Mouse (Mus musculus) heart, adult 18-20 months (tissue): ENCODE measurements around the gene Lbh. TPM values are rescaled to one million over a fixed set of nuclear protein-coding genes. Genes with fewer than 3 reads are reported as not detected.

Experiments
- DNase-seq, 2 experiments: peaks; one replicate each; pipeline ENCODE4 v3.0.0; 2021 to 2022; ENCODE audit warnings: mixed read lengths in 1 of 2
- total RNA-seq, 2 experiments: library from RNA; stranded (reverse); gene quantifications; 2 replicates each; pipeline ENCODE4 v1.2.3; 2021

The Lbh gene
- total RNA-seq, 2 experiments from 2014 or later = 432 to 483 TPM

- no peak for DNase-seq
Observed at GRCm38 (mm10) chr17:72911283-72911682, 6.8 kb upstream of the Lbh start.

GRCm38 (mm10) chr17:72911751-72912150 lies 6.4 kb upstream of the Lbh start:
- peak in 1 of 2 experiments; percentile 32 for DNase-seq

GRCm38 (mm10) chr17:72914082-72914481 lies 4.0 kb upstream of the Lbh start:
- DNase-seq = no peak

- peak; percentile 77 to 80 for DNase-seq
Observed at GRCm38 (mm10) chr17:72917241-72918030, 669 bp upstream of the Lbh start.

- peak; percentile 74 to 78 for DNase-seq
Observed at GRCm38 (mm10) chr17:72918571-72919541, 751 bp downstream of the Lbh start.

GRCm38 (mm10) chr17:72919641-72920040 lies 1.5 kb downstream of the Lbh start:
- no peak for DNase-seq

GRCm38 (mm10) chr17:72920430-72920829 lies 2.3 kb downstream of the Lbh start:
- peak in 1 of 2 experiments; percentile 43 for DNase-seq

GRCm38 (mm10) chr17:72920971-72921370 lies 2.9 kb downstream of the Lbh start:
- DNase-seq = peak in 1 of 2 experiments; percentile 30

GRCm38 (mm10) chr17:72922206-72922605 lies 4.1 kb downstream of the Lbh start:
- DNase-seq = no peak

GRCm38 (mm10) chr17:72923283-72923682 lies 5.2 kb downstream of the Lbh start:
- peak in 1 of 2 experiments; percentile 38 for DNase-seq

GRCm38 (mm10) chr17:72924295-72924694 lies 6.2 kb downstream of the Lbh start:
- peak in 1 of 2 experiments; percentile 20 for DNase-seq

GRCm38 (mm10) chr17:72925111-72925510 lies 7.0 kb downstream of the Lbh start:
- DNase-seq = peak; percentile 54 to 60

- peak; percentile 75 to 78 for DNase-seq
Observed at GRCm38 (mm10) chr17:72925804-72926617, 7.9 kb downstream of the Lbh start.

- no peak for DNase-seq
Observed at GRCm38 (mm10) chr17:72926994-72927393, 8.9 kb downstream of the Lbh start.

GRCm38 (mm10) chr17:72933116-72933515 lies 15.0 kb downstream of the Lbh start:
- no peak for DNase-seq

GRCm38 (mm10) chr17:72934146-72934545 lies 16.0 kb downstream of the Lbh start:
- no peak for DNase-seq

- peak; percentile 68 to 71 for DNase-seq
Observed at GRCm38 (mm10) chr17:72934653-72935052, 16.5 kb downstream of the Lbh start.

- peak in 1 of 2 experiments; percentile 70 for DNase-seq
Observed at GRCm38 (mm10) chr17:72935921-72936320, 17.8 kb downstream of the Lbh start.

- DNase-seq = no peak
Observed at GRCm38 (mm10) chr17:72936336-72936735, 18.2 kb downstream of the Lbh start.

GRCm38 (mm10) chr17:72937204-72937603 lies 19.1 kb downstream of the Lbh start:
- DNase-seq = no peak

- DNase-seq = peak; percentile 69 to 75
Observed at GRCm38 (mm10) chr17:72938026-72938795, 20.1 kb downstream of the Lbh start.
